Mouse (Mus musculus): ENCODE data around the gene Thumpd3. TPM values are rescaled to one million over a fixed set of nuclear protein-coding genes. Genes with fewer than 3 reads are reported as not detected.

Thumpd3 gene
- total RNA-seq, 1 experiment from 2014 or later: 89.8 TPM

DNA sequence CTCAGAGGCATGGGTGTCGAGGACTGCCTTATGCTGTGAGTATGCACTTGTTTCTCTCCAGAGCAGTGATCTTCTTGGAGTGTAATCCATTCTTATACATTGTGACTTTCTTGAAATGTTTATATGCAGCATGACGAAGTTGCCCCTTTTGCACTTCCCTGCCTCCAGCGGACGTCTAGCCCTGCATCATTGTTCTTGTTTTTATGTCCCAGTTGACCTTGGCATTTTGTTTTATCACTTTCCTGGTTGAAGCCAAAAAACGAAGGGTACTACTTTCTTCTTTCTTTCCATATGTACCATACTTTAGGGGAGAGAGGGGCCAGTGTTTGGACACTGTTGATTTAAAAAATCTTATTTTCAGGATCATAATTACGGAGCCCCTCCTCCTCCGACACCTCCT, 63.9 kb downstream of the Thumpd3 start:
- ATAC-seq (replicated peaks in 1 of 2; ENCODE audit: insufficient read depth in 1 of 2, low FRiP score in 2 of 2, low TSS enrichment in 1 of 2, low read depth in 1 of 2, poor library complexity in 2 of 2, severe bottlenecking in 2 of 2): no peak

Other genes starting within 250 kb of the Thumpd3 start
- 6.9 and 9.6 TPM in 2 replicates for gene Srgap3, start 99.0 kb upstream of the Thumpd3 start, total RNA-seq (2017)
- 69.7 and 82.5 TPM in 2 replicates for gene Setd5, start 31.1 kb downstream of the Thumpd3 start, total RNA-seq (2017)
- gene Lhfpl4, start 149.2 kb downstream of the Thumpd3 start, total RNA-seq (2017): 0.69 TPM in 1 of 2 replicates, not detected in the other
- 40.0 and 44.6 TPM in 2 replicates for gene Mtmr14, start 191.6 kb downstream of the Thumpd3 start, total RNA-seq (2017)
- gene Cpne9, start 236.1 kb downstream of the Thumpd3 start, total RNA-seq (2017): 0.35 TPM in 1 of 2 replicates, not detected in the other

Measured in hematopoietic stem cell, adult 5-6 weeks (primary cell).